Mouse (Mus musculus) intestine, embryonic 14.5 days (tissue): ENCODE results near the gene Snurf. TPM values are rescaled to one million over a fixed set of nuclear protein-coding genes. Genes with fewer than 3 reads are reported as not detected.

ENCODE experiments used
- ATAC-seq: fragments of 200-750 bp; cut with Nextera tagmentation; replicated peaks from 2 replicates; pipeline ENCODE4 v1.8.0; 2017; ENCODE audit warnings: low read depth, moderate number of reproducible peaks, moderate TSS enrichment, moderate library complexity; ENCODE audit not compliant: low FRiP score, low TSS enrichment
- DNase-seq: peaks from one replicate; pipeline ENCODE4 v3.0.0-alpha.2; 2018; ENCODE audit warnings: low spot score
- H3K27ac ChIP-seq: fragments of 300-500 bp; sonication (generic); 2 replicates; pipeline ENCODE4 v1.5.1; 2014; ENCODE audit warnings: low read depth, mild to moderate bottlenecking, control low read depth
- H3K27me3 ChIP-seq: fragments of 300-500 bp; sonication (generic); replicated peaks from 2 replicates; pipeline ENCODE4 v1.6.1; 2014; ENCODE audit warnings: low read length, control low read depth; ENCODE audit not compliant: control insufficient read depth, insufficient read depth
- H3K36me3 ChIP-seq: fragments of 300-500 bp; sonication (generic); 2 replicates; pipeline ENCODE4 v1.6.1; 2014; ENCODE audit warnings: low read length, control low read depth; ENCODE audit not compliant: control insufficient read depth, insufficient read depth
- H3K4me1 ChIP-seq: fragments of 300-500 bp; sonication (generic); replicated peaks from 2 replicates; pipeline ENCODE4 v1.6.1; 2014; ENCODE audit warnings: low read length, control low read depth, mixed read lengths; ENCODE audit not compliant: control insufficient read depth, insufficient read depth
- H3K4me2 ChIP-seq: fragments of 300-500 bp; sonication (generic); 2 replicates; pipeline ENCODE4 v1.6.1; 2014; ENCODE audit warnings: low read length
- H3K4me3 ChIP-seq: fragments of 300-500 bp; sonication (generic); 2 replicates; pipeline ENCODE4 v1.5.1; 2014; ENCODE audit warnings: low read depth, low read length, control low read depth, mixed read lengths
- H3K9ac ChIP-seq: fragments of 300-500 bp; sonication (generic); 2 replicates; pipeline ENCODE4 v1.6.1; 2014; ENCODE audit warnings: mild to moderate bottlenecking, low read length
- H3K9me3 ChIP-seq: fragments of 300-500 bp; sonication (generic); 2 replicates; pipeline ENCODE4 v1.6.1; 2016; ENCODE audit warnings: low read length, control low read depth; ENCODE audit not compliant: control insufficient read depth
- WGBS: fragments of 180-500 bp; shearing (Covaris S2); extraction: QIAGEN DNeasy Blood & Tissue Kit; methylation state at CpG from one replicate; pipeline ENCODE4 v1.1.7; 2014; 5-methylcytosine and 5-hydroxymethylcytosine counted together
- polyA plus RNA-seq: library from polyadenylated mRNA; unstranded; fragments of >200 nt; fragmentation: Nextera tagmentation; extraction: Ambion mirVana; gene quantifications from 2 replicates; pipeline ENCODE4 v1.2.1, GENCODE M21; 2014

The Snurf gene
- polyA plus RNA-seq, 1 experiment from 2014 or later, result 35.5 TPM

DNA sequence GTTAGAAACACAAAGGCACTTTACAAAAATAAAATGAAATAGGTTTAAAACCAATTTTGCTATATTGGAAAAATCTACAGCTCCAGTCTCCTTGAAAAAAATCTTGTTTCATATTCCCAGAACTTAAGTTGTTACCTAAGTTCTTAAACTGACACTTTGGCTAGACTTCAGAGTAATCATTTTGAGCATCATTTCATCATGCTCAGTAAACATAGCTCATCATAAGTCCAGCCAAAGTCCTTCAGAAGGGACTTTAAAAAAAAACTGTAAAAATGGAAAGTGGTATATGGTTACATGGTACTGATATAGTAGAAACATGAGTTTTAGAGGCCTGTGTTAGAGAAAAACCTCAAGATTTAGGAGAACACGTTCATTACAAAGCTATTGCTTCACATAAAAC is 26.2 kb downstream of the Snurf start:
- Histone ChIP-seq H3K9me3 (no peaks in the 10 kb centered on the region), H3K27me3 (no peaks in the 10 kb centered on the region), H3K36me3 (no peaks in the 10 kb centered on the region), H3K4me1 (no peaks in the 10 kb centered on the region), H3K4me2 (no peak overlapping the region), H3K27ac (no peak overlapping the region), H3K4me3 (no peak overlapping the region), H3K9ac (no peak overlapping the region)
- DNase-seq (no peak), ATAC-seq (no peak)
- WGBS, result 68% methylated on average over 1 of the region's 1 CpGs

Other genes starting within 250 kb of the Snurf start
- gene Gm38393, start within 50 bp of the Snurf start, polyA plus RNA-seq, result 0.20 and 0.57 TPM in 2 replicates
- gene Snrpn, start 135.2 kb upstream of the Snurf start, polyA plus RNA-seq, result 49.9 and 51.3 TPM in 2 replicates